Mouse (Mus musculus) G1E-ER4 (cell line): ENCODE results near the gene Col6a3. TPM values are rescaled to one million over a fixed set of nuclear protein-coding genes. Genes with fewer than 3 reads are reported as not detected.

Experiments
- GATA1 ChIP-seq: IDR thresholded peaks from one replicate; pipeline ENCODE4 v1.8.0; 2012; ENCODE audit warnings: low read length, inconsistent platforms
- polyA plus RNA-seq: library from polyadenylated mRNA; stranded (reverse); fragments of >175 nt; gene quantifications from 2 replicates; pipeline ENCODE4 v1.2.3, GENCODE M21; 2012

The Col6a3 gene
- polyA plus RNA-seq, 1 experiment: not detected

DNA sequence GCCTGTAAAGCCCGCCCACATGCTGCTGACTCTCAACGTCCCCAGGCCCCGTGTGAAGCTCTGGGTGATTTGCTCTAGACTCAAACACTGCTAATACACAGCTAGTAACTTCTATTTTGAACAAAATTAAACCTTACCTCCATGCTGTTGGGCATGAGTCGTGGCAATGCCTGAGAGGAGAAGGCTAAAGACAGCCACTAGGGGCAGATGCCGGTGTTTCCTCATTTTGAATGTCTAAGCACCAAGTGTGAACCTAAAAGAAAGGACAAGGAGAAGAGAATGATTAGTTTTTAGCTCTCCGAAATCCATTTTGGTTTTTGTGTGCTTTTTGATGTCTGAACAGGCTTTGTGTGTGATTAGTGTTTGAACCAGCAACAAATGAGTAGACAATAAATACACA lies 13.8 kb downstream of the Col6a3 start:
- no peak for TF ChIP-seq GATA1

DNA sequence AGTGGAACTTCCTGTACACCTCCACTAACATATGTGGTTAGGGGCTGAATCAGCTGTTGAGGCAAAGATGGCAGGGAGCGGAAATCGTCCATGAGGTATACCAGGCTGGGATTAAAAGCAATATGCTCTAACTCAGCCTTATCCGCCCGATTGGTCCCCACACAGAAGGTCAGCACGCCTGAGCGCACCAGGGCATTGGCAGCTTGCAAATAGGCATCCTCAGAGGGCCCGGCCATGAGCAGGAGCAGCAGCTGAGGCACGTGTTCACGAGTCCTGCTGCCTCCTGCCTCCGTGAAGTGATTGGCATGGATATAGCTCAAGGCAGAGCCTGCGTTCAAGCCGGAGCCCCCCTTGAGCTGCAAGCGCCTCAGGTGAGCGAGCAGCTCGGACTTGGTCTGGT lies 30.5 kb downstream of the Col6a3 start:
- TF ChIP-seq GATA1: no peak

DNA sequence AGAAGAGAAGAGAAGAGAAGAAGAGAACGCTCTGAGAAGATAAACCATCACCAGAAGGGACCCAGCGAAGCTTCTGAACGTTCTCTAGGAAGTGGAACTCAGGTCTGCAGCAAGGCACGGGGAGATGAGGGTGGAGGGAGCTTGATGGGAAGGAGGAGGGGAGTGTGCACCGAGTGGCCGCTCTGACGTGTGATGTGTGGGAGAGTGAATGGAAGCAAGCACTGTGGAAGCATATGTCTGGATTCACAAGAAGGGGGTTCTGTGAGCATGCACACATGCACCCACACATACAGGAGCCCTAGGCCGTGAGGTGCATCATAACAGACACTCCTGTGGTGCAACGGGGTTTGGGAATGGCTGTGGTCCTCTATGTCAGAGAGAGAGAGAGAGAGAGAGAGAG lies 34.8 kb downstream of the Col6a3 start:
- no peak for TF ChIP-seq GATA1

DNA sequence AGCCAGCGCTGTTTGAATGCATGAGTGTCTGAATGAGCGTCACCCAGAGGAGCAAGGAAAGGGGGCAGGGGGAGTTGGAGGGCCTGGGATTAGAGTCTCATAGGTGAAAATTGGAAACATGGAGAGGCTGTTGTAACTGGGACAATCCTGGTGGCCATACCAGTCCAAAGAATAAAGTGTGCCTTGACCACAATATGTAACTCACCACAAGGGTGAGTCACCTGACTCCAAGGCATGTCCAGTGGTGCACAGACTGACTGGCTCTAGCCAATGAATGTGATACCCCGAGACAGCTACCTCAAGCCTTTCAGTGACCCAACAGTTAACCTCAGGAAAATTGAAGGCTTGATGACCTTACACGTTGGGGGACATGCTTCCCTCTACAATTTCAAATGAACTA lies 40.7 kb downstream of the Col6a3 start:
- no peak for TF ChIP-seq GATA1

DNA sequence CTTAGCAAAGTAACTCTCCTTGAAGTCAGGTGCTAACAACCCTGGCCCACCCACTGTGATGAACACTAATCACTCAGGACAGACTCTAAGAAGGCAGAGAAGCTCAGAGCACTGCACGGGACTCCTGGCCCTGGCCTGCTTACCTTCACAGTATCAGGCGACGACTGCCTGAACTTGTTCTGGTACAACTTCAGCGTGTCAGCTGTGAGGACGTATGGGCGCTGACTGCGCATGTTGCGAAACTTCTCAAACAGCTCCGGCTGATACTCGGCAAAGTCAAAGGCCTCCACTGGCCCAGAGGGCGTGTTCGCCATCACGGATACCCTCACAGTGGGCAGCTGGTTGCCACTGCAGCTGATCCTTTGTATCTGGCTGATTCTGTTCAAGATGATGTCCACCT lies 42.7 kb downstream of the Col6a3 start:
- no peak for TF ChIP-seq GATA1

GRCm38 (mm10) chr1:90800466-90800865 lies 43.3 kb downstream of the Col6a3 start:
- no peak for TF ChIP-seq GATA1

GRCm38 (mm10) chr1:90797276-90797891 lies 46.4 kb downstream of the Col6a3 start:
- no peak for TF ChIP-seq GATA1

- TF ChIP-seq GATA1: no peak
These were observed 50.4 kb downstream of the Col6a3 start for GRCm38 (mm10) chr1:90793368-90793767.

GRCm38 (mm10) chr1:90790925-90791324 lies 52.8 kb downstream of the Col6a3 start:
- TF ChIP-seq GATA1: no peak

- TF ChIP-seq GATA1: no peak
These were observed 54.3 kb downstream of the Col6a3 start for GRCm38 (mm10) chr1:90789506-90789905.

- TF ChIP-seq GATA1: no peak
These were observed 63.3 kb downstream of the Col6a3 start for GRCm38 (mm10) chr1:90780446-90780845.

GRCm38 (mm10) chr1:90779072-90779471 lies 64.7 kb downstream of the Col6a3 start:
- no peak for TF ChIP-seq GATA1

GRCm38 (mm10) chr1:90775477-90776241 lies 68.1 kb downstream of the Col6a3 start:
- no peak for TF ChIP-seq GATA1

GRCm38 (mm10) chr1:90771172-90771571 lies 72.6 kb downstream of the Col6a3 start:
- TF ChIP-seq GATA1: no peak

- TF ChIP-seq GATA1: no peak
These were observed 73.7 kb downstream of the Col6a3 start for GRCm38 (mm10) chr1:90770027-90770426.

GRCm38 (mm10) chr1:90769301-90769700 lies 74.5 kb downstream of the Col6a3 start:
- no peak for TF ChIP-seq GATA1

- no peak for TF ChIP-seq GATA1
These were observed 85.6 kb downstream of the Col6a3 start for GRCm38 (mm10) chr1:90758091-90758673.
